Mouse (Mus musculus): ENCODE measurements around the gene Col6a5. TPM values are rescaled to one million over a fixed set of nuclear protein-coding genes. Genes with fewer than 3 reads are reported as not detected.

Gene Col6a5
- polyA plus RNA-seq, 1 experiment from 2014 or later: 0.60 TPM

GRCm38 (mm10) chr9:105971351-105971894 lies 11.0 kb upstream of the Col6a5 start:
- WGBS: 91% methylated on average over 14 of the region's 14 CpGs

GRCm38 (mm10) chr9:105970901-105971300 lies 10.5 kb upstream of the Col6a5 start:
- H3K9ac ChIP-seq: no peak overlapping the region
- H3K27ac ChIP-seq: no peak overlapping the region
- H3K4me1 ChIP-seq: no peaks in the 10 kb centered on the region
- no peaks in the 10 kb centered on the region for H3K36me3 ChIP-seq
- no peak for ATAC-seq (ENCODE audit: insufficient number of reproducible peaks, low FRiP score, low TSS enrichment, low read depth)
- no peaks in the 10 kb centered on the region for H3K9me3 ChIP-seq
- no peak overlapping the region for H3K4me3 ChIP-seq
- WGBS: 78% methylated on average over 5 of the region's 5 CpGs
- H3K27me3 ChIP-seq: 0 out of 2 replicates have a peak, but pooled peaks cover under 1% of the 10 kb centered on the region
- H3K4me2 ChIP-seq: no peak overlapping the region

More at GRCm38 (mm10) chr9:105971351-105971894, 11.0 kb upstream of the Col6a5 start:
- ATAC-seq (ENCODE audit: insufficient number of reproducible peaks, low FRiP score, low TSS enrichment, low read depth): no peak
- H3K27me3 ChIP-seq: 0 out of 2 replicates have a peak, but pooled peaks cover 6% of the 10 kb centered on the region
- H3K4me2 ChIP-seq: no peak overlapping the region
- H3K9ac ChIP-seq: no peak overlapping the region
- H3K27ac ChIP-seq: no peak overlapping the region
- H3K4me3 ChIP-seq: no peak overlapping the region
- H3K9me3 ChIP-seq: no peaks in the 10 kb centered on the region
- H3K4me1 ChIP-seq: no peaks in the 10 kb centered on the region
- H3K36me3 ChIP-seq: no peaks in the 10 kb centered on the region

- H3K36me3 ChIP-seq: no peaks in the 10 kb centered on the region
- no peak overlapping the region for H3K4me2 ChIP-seq
- H3K27ac ChIP-seq: no peak overlapping the region
- 79% methylated on average over 5 of the region's 5 CpGs for WGBS
- H3K9me3 ChIP-seq: no peaks in the 10 kb centered on the region
- H3K4me3 ChIP-seq: no peak overlapping the region
- H3K9ac ChIP-seq: no peak overlapping the region
- H3K4me1 ChIP-seq: no peaks in the 10 kb centered on the region
- ATAC-seq (ENCODE audit: insufficient number of reproducible peaks, low FRiP score, low TSS enrichment, low read depth): no peak
- H3K27me3 ChIP-seq: no peaks in the 10 kb centered on the region
Measured at GRCm38 (mm10) chr9:105967976-105968375, 7.5 kb upstream of the Col6a5 start.

GRCm38 (mm10) chr9:105959116-105959515 lies 1.3 kb downstream of the Col6a5 start:
- Histone ChIP-seq H3K9me3 (no peaks in the 10 kb centered on the region), H3K9ac (no peak overlapping the region), H3K27ac (no peak overlapping the region), H3K36me3 (no peaks in the 10 kb centered on the region), H3K27me3 (0 out of 2 replicates have a peak, but pooled peaks cover 8% of the 10 kb centered on the region), H3K4me2 (no peak overlapping the region), H3K4me3 (no peak overlapping the region), H3K4me1 (peaks cover 6% of the 10 kb centered on the region)
- no peak for ATAC-seq (ENCODE audit: insufficient number of reproducible peaks, low FRiP score, low TSS enrichment, low read depth)
- WGBS: 67% methylated on average over 1 of the region's 1 CpGs

GRCm38 (mm10) chr9:105949755-105950154 lies 10.7 kb downstream of the Col6a5 start:
- no peak for ATAC-seq (ENCODE audit: insufficient number of reproducible peaks, low FRiP score, low TSS enrichment, low read depth)
- no peak overlapping the region for H3K4me2 ChIP-seq
- no peak overlapping the region for H3K4me3 ChIP-seq
- 82% methylated on average over 1 of the region's 1 CpGs for WGBS
- H3K27me3 ChIP-seq: no peaks in the 10 kb centered on the region
- no peaks in the 10 kb centered on the region for H3K36me3 ChIP-seq
- H3K9me3 ChIP-seq: no peaks in the 10 kb centered on the region
- H3K27ac ChIP-seq: no peak overlapping the region
- no peak overlapping the region for H3K9ac ChIP-seq
- no peaks in the 10 kb centered on the region for H3K4me1 ChIP-seq

- Histone ChIP-seq H3K4me1 (no peaks in the 10 kb centered on the region), H3K9ac (no peak overlapping the region), H3K27me3 (no peaks in the 10 kb centered on the region), H3K27ac (no peak overlapping the region), H3K9me3 (no peaks in the 10 kb centered on the region), H3K36me3 (no peaks in the 10 kb centered on the region), H3K4me3 (no peak overlapping the region), H3K4me2 (no peak overlapping the region)
- WGBS: 79% methylated on average over 3 of the region's 3 CpGs
- ATAC-seq (ENCODE audit: insufficient number of reproducible peaks, low FRiP score, low TSS enrichment, low read depth): no peak
Measured at GRCm38 (mm10) chr9:105947577-105947976, 12.9 kb downstream of the Col6a5 start.

GRCm38 (mm10) chr9:105933816-105934215 lies 26.6 kb downstream of the Col6a5 start:
- Histone ChIP-seq H3K27ac (no peak overlapping the region), H3K4me1 (no peaks in the 10 kb centered on the region), H3K27me3 (no peaks in the 10 kb centered on the region), H3K9ac (no peak overlapping the region), H3K9me3 (no peaks in the 10 kb centered on the region), H3K4me3 (no peak overlapping the region), H3K36me3 (no peaks in the 10 kb centered on the region), H3K4me2 (no peak overlapping the region)
- ATAC-seq (ENCODE audit: insufficient number of reproducible peaks, low FRiP score, low TSS enrichment, low read depth): no peak
- 72% methylated on average over 6 of the region's 6 CpGs for WGBS

- Histone ChIP-seq H3K9ac (no peak overlapping the region), H3K4me2 (no peak overlapping the region), H3K4me1 (no peaks in the 10 kb centered on the region), H3K27ac (no peak overlapping the region), H3K36me3 (no peaks in the 10 kb centered on the region), H3K27me3 (no peaks in the 10 kb centered on the region), H3K9me3 (no peaks in the 10 kb centered on the region), H3K4me3 (no peak overlapping the region)
- WGBS: 60% methylated on average over 4 of the region's 4 CpGs
- ATAC-seq (ENCODE audit: insufficient number of reproducible peaks, low FRiP score, low TSS enrichment, low read depth): no peak
Measured at GRCm38 (mm10) chr9:105929287-105929686, 31.2 kb downstream of the Col6a5 start.

GRCm38 (mm10) chr9:105928406-105929071 lies 31.9 kb downstream of the Col6a5 start:
- H3K9me3 ChIP-seq: no peaks in the 10 kb centered on the region
- no peaks in the 10 kb centered on the region for H3K36me3 ChIP-seq
- no peak overlapping the region for H3K4me2 ChIP-seq
- no peaks in the 10 kb centered on the region for H3K4me1 ChIP-seq
- H3K4me3 ChIP-seq: no peak overlapping the region
- H3K27me3 ChIP-seq: no peaks in the 10 kb centered on the region
- 81% methylated on average over 6 of the region's 6 CpGs for WGBS
- H3K27ac ChIP-seq: no peak overlapping the region
- H3K9ac ChIP-seq: no peak overlapping the region
- ATAC-seq (ENCODE audit: insufficient number of reproducible peaks, low FRiP score, low TSS enrichment, low read depth): no peak

- H3K9me3 ChIP-seq: no peaks in the 10 kb centered on the region
- H3K4me2 ChIP-seq: no peak overlapping the region
- no peak overlapping the region for H3K9ac ChIP-seq
- WGBS: 89% methylated on average over 2 of the region's 2 CpGs
- ATAC-seq (ENCODE audit: insufficient number of reproducible peaks, low FRiP score, low TSS enrichment, low read depth): no peak
- no peaks in the 10 kb centered on the region for H3K4me1 ChIP-seq
- H3K36me3 ChIP-seq: no peaks in the 10 kb centered on the region
- no peak overlapping the region for H3K4me3 ChIP-seq
- no peak overlapping the region for H3K27ac ChIP-seq
- no peaks in the 10 kb centered on the region for H3K27me3 ChIP-seq
Measured at GRCm38 (mm10) chr9:105923659-105924058, 36.8 kb downstream of the Col6a5 start.

- Histone ChIP-seq H3K9ac (no peak overlapping the region), H3K4me3 (no peak overlapping the region), H3K27ac (no peak overlapping the region), H3K4me1 (no peaks in the 10 kb centered on the region), H3K27me3 (no peaks in the 10 kb centered on the region), H3K36me3 (no peaks in the 10 kb centered on the region), H3K9me3 (no peaks in the 10 kb centered on the region), H3K4me2 (no peak overlapping the region)
- 48% methylated on average over 4 of the region's 4 CpGs for WGBS
- ATAC-seq (ENCODE audit: insufficient number of reproducible peaks, low FRiP score, low TSS enrichment, low read depth): no peak
Measured at GRCm38 (mm10) chr9:105915186-105915585, 45.3 kb downstream of the Col6a5 start.

GRCm38 (mm10) chr9:105910166-105910565 lies 50.3 kb downstream of the Col6a5 start:
- H3K9ac ChIP-seq: no peak overlapping the region
- no peak for ATAC-seq (ENCODE audit: insufficient number of reproducible peaks, low FRiP score, low TSS enrichment, low read depth)
- no peaks in the 10 kb centered on the region for H3K36me3 ChIP-seq
- H3K27me3 ChIP-seq: no peaks in the 10 kb centered on the region
- H3K4me3 ChIP-seq: no peak overlapping the region
- H3K27ac ChIP-seq: no peak overlapping the region
- no peaks in the 10 kb centered on the region for H3K9me3 ChIP-seq
- 77% methylated on average over 2 of the region's 2 CpGs for WGBS
- H3K4me1 ChIP-seq: no peaks in the 10 kb centered on the region
- H3K4me2 ChIP-seq: no peak overlapping the region

Measured in limb, embryonic 15.5 days (tissue).